Mouse (Mus musculus): ENCODE measurements around the gene Pdzd8. TPM values are rescaled to one million over a fixed set of nuclear protein-coding genes. Genes with fewer than 3 reads are reported as not detected.
A peak's percentile ranks its signal among the peaks of the same experiment; 100 is the strongest.

The Pdzd8 gene
- polyA plus RNA-seq, 1 experiment from 2014 or later: 10.7 TPM

GRCm38 (mm10) chr19:59351151-59351889 lies 5.7 kb upstream of the Pdzd8 start:
- H3K36me3 ChIP-seq (replicated peaks): no peaks in the 10 kb centered on the region
- WGBS: 73% methylated on average over 15 of the region's 15 CpGs
- no peak overlapping the region for H3K27ac ChIP-seq (replicated peaks)
- DNase-seq (ENCODE audit: low spot score): no peak
- no peak overlapping the region for H3K4me3 ChIP-seq
- H3K4me1 ChIP-seq: peaks cover 14% of the 10 kb centered on the region
- 0 out of 2 replicates have a peak, but pooled peaks cover 7% of the 10 kb centered on the region for H3K27me3 ChIP-seq (replicated peaks; ENCODE audit: low read depth, poor library complexity, severe bottlenecking)
- H3K9me3 ChIP-seq: no peaks in the 10 kb centered on the region

DNA sequence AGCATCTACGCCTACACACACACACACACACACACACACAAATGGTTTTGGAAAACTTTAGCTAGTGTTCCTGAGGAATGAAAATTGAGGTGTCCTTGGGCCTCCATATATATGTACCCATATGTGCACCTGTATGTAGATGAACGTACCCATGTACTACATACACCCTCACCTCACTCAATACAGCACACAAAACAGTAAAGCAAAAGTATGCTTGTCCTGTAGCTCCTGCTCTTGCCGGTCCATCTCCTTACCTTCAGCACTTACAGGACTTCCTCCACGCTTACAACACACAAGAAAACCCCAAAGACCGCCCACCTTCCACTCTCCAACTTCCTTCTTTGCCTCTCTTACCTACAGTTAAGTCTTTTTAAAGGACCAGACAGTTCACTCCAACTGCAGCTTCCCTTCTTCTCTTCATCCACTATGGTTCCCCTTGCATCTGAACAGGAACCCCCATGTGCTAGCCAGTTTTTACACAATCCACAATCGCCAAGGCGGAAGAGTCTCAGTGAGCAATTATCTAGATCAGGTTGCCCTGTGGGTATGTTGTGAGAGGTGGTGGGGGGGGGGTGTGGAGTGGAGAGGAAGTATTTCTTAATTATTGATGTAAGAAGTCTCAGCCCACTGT lies 4.8 kb upstream of the Pdzd8 start:
- 0 out of 2 replicates have a peak, but pooled peaks cover 7% of the 10 kb centered on the region for H3K27me3 ChIP-seq (replicated peaks; ENCODE audit: low read depth, poor library complexity, severe bottlenecking)
- peaks cover 18% of the 10 kb centered on the region for H3K4me1 ChIP-seq
- H3K36me3 ChIP-seq (replicated peaks): no peaks in the 10 kb centered on the region
- no peak overlapping the region for H3K27ac ChIP-seq (replicated peaks)
- no peaks in the 10 kb centered on the region for H3K9me3 ChIP-seq
- no peak overlapping the region for H3K4me3 ChIP-seq
- DNase-seq (ENCODE audit: low spot score): no peak
- 82% methylated on average over 7 of the region's 7 CpGs for WGBS

DNA sequence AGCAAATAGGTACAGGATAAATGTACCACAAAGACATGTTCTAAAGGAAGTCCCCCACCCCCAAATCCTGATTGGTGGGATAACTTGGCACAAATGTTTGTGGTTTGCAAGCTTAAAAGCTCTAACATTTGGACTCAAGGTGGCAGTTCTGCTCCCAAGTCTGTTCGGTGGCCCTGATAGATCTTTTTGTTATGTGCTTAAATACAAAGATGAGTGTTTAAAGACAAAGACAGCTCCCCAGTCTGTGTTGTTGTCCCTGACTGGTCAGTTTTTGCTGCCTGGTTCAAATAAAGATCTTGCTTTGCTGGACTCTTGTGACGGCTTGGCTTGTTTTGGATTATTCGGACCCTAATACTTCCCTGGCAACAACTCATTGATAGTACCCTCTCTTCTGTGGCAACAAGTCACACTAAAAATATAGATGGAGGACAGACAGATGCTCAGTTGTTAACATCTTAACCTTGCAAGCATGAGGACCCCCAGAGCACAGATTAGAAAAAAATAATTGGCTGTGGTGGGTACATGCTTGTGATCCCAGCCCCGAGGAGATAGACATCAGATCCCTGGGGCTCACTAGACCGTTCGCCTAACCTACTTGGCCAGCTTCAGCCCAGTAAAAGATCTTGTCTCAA lies 3.9 kb upstream of the Pdzd8 start:
- peaks cover 23% of the 10 kb centered on the region for H3K4me1 ChIP-seq
- H3K27ac ChIP-seq (replicated peaks): no peak overlapping the region
- WGBS: 90% methylated on average over 6 of the region's 6 CpGs

DNA sequence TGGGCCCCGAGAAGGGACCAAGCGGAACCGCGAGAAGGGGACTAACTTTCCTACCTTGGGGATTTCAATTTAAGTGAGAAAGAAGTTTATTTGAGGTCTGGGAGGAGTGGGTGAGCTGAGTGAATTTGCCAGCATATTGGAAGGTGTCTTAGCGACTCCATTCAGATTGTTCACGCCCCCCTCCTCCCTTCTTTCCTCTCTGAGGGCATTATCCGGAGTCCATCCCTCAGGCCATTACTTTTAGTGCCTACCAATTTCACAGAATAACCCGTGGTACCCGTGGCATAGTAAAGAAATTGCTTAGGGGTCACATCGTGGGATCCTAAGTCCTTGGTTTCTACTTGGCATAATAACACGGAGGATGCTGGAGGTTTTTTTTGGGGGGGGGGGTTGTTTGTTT lies 745 bp upstream of the Pdzd8 start:
- Histone ChIP-seq H3K4me1 (peaks cover 51% of the 10 kb centered on the region), H3K36me3 (replicated peaks) (no peaks in the 10 kb centered on the region), H3K4me3 (peak overlapping the region; percentile 96), H3K9me3 (no peaks in the 10 kb centered on the region), H3K27me3 (replicated peaks; ENCODE audit: low read depth, poor library complexity, severe bottlenecking) (no peaks in the 10 kb centered on the region), H3K27ac (replicated peaks) (peak overlapping the region; percentile 97)
- no peak for DNase-seq (ENCODE audit: low spot score)
- WGBS: 4% methylated on average over 11 of the region's 11 CpGs

More for the DNA sequence above, 3.9 kb upstream of the Pdzd8 start:
- Histone ChIP-seq H3K36me3 (replicated peaks) (no peaks in the 10 kb centered on the region), H3K27me3 (replicated peaks; ENCODE audit: low read depth, poor library complexity, severe bottlenecking) (0 out of 2 replicates have a peak, but pooled peaks cover 3% of the 10 kb centered on the region), H3K4me3 (no peak overlapping the region), H3K9me3 (no peaks in the 10 kb centered on the region)
- DNase-seq (ENCODE audit: low spot score): no peak

- under 1% methylated on average over 70 of the region's 70 CpGs for WGBS
- Histone ChIP-seq H3K27ac (replicated peaks) (peak overlapping the region; percentile 97), H3K9me3 (no peaks in the 10 kb centered on the region), H3K4me1 (peaks cover 50% of the 10 kb centered on the region), H3K27me3 (replicated peaks; ENCODE audit: low read depth, poor library complexity, severe bottlenecking) (no peaks in the 10 kb centered on the region), H3K36me3 (replicated peaks) (no peaks in the 10 kb centered on the region), H3K4me3 (peak overlapping the region; percentile 96)
- peak; percentile 78 for DNase-seq (ENCODE audit: low spot score)
Observed at GRCm38 (mm10) chr19:59345081-59345657, 411 bp downstream of the Pdzd8 start.

DNA sequence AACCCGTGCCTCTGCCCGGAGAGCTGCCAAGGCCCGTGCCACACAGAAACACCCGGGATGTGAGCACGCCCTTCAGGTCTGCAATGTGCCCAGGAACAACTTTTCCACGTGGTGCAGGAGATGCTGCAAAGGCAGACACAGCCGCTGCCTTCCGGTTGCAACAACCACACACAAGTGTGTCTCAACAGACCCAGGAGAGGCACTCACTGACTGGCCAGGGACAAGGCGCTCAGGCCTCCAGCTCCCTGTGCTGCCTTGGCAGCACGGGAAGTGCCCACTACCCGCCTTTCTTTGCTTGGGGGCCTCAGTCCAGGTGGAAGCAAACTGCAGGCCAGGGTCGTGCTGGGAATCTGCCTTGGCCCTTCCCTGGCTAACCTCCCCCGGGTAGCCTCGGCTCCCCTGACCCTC lies 1.3 kb downstream of the Pdzd8 start:
- WGBS: 2% methylated on average over 14 of the region's 14 CpGs
- H3K27me3 ChIP-seq (replicated peaks; ENCODE audit: low read depth, poor library complexity, severe bottlenecking): no peaks in the 10 kb centered on the region
- H3K4me3 ChIP-seq: peak overlapping the region; percentile 96
- peaks cover 50% of the 10 kb centered on the region for H3K4me1 ChIP-seq
- H3K9me3 ChIP-seq: no peaks in the 10 kb centered on the region
- H3K27ac ChIP-seq (replicated peaks): peak overlapping the region; percentile 97
- peak; percentile 45 for DNase-seq (ENCODE audit: low spot score)
- H3K36me3 ChIP-seq (replicated peaks): no peaks in the 10 kb centered on the region

DNA sequence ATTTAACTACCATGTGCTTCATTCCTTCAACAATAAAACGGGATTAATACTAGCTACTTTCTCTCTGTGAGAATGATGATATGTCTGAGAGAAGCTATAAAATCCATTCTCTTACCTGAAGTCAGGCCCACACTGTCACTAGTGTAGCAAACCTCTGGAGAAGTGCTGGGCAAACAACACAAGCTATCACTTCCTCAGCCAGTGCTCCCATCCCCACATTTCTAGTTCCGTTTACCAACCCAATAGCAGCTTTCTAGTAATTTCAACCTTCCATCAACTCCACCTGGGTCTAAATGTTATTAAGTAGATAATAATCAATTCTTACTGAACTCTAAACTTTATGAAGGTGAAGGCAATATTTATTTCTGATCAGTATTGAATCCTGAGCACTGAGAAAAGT lies 2.6 kb downstream of the Pdzd8 start:
- H3K36me3 ChIP-seq (replicated peaks): no peaks in the 10 kb centered on the region
- H3K9me3 ChIP-seq: no peaks in the 10 kb centered on the region
- H3K4me3 ChIP-seq: peak overlapping the region; percentile 96
- H3K4me1 ChIP-seq: peaks cover 50% of the 10 kb centered on the region
- no peak overlapping the region for H3K27ac ChIP-seq (replicated peaks)
- DNase-seq (ENCODE audit: low spot score): no peak
- WGBS: 44% methylated on average over 2 of the region's 2 CpGs
- H3K27me3 ChIP-seq (replicated peaks; ENCODE audit: low read depth, poor library complexity, severe bottlenecking): no peaks in the 10 kb centered on the region

- peaks cover 43% of the 10 kb centered on the region for H3K4me1 ChIP-seq
- peaks cover 12% of the 10 kb centered on the region for H3K36me3 ChIP-seq (replicated peaks)
- WGBS: 92% methylated on average over 3 of the region's 3 CpGs
- no peak overlapping the region for H3K4me3 ChIP-seq
- no peak overlapping the region for H3K27ac ChIP-seq (replicated peaks)
- no peaks in the 10 kb centered on the region for H3K9me3 ChIP-seq
- no peaks in the 10 kb centered on the region for H3K27me3 ChIP-seq (replicated peaks; ENCODE audit: low read depth, poor library complexity, severe bottlenecking)
- no peak for DNase-seq (ENCODE audit: low spot score)
Observed at GRCm38 (mm10) chr19:59339908-59340307, 5.7 kb downstream of the Pdzd8 start.

GRCm38 (mm10) chr19:59337872-59338681 lies 7.5 kb downstream of the Pdzd8 start:
- Histone ChIP-seq H3K27me3 (replicated peaks; ENCODE audit: low read depth, poor library complexity, severe bottlenecking) (no peaks in the 10 kb centered on the region), H3K9me3 (no peaks in the 10 kb centered on the region), H3K4me3 (no peak overlapping the region), H3K36me3 (replicated peaks) (peaks cover 15% of the 10 kb centered on the region), H3K27ac (replicated peaks) (no peak overlapping the region), H3K4me1 (peaks cover 24% of the 10 kb centered on the region)
- DNase-seq (ENCODE audit: low spot score): no peak
- 88% methylated on average over 3 of the region's 3 CpGs for WGBS

DNA sequence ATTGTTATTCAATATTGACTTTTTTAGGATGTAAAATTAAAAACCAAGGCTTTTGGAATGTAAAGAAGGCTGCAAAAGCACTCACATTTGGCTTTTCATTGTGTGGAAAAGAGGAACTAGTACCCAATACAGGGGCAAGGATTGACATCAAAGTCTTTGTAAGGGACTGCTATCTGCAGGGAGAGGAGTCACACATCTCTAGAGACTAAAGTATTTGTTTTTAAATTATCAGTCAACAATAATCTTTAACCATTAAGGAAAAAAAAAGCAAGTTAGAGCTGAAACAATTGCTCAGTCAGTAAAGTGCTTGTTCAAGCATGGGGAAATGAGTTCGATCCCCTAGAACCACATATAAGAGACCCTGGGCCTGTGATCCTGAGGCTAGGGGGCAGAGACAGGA lies 8.9 kb downstream of the Pdzd8 start:
- Histone ChIP-seq H3K4me3 (no peak overlapping the region), H3K27ac (replicated peaks) (no peak overlapping the region), H3K4me1 (peaks cover 10% of the 10 kb centered on the region), H3K27me3 (replicated peaks; ENCODE audit: low read depth, poor library complexity, severe bottlenecking) (no peaks in the 10 kb centered on the region), H3K9me3 (no peaks in the 10 kb centered on the region), H3K36me3 (replicated peaks) (peaks cover 17% of the 10 kb centered on the region)
- WGBS: 89% methylated on average over 1 of the region's 1 CpGs
- no peak for DNase-seq (ENCODE audit: low spot score)

- Histone ChIP-seq H3K4me3 (no peak overlapping the region), H3K27me3 (replicated peaks; ENCODE audit: low read depth, poor library complexity, severe bottlenecking) (no peaks in the 10 kb centered on the region), H3K36me3 (replicated peaks) (peaks cover 12% of the 10 kb centered on the region), H3K27ac (replicated peaks) (no peak overlapping the region), H3K4me1 (no peaks in the 10 kb centered on the region), H3K9me3 (no peaks in the 10 kb centered on the region)
- no peak for DNase-seq (ENCODE audit: low spot score)
Observed at GRCm38 (mm10) chr19:59330816-59331225, 14.8 kb downstream of the Pdzd8 start.

GRCm38 (mm10) chr19:59321990-59322389 lies 23.6 kb downstream of the Pdzd8 start, which contains the start of gene Rps12-ps3:
TSS of gene Rps12-ps3 (plus strand) at chr19:59322290.
- peaks cover 32% of the 10 kb centered on the region for H3K36me3 ChIP-seq (replicated peaks)
- H3K27me3 ChIP-seq (replicated peaks; ENCODE audit: low read depth, poor library complexity, severe bottlenecking): no peaks in the 10 kb centered on the region
- no peak for DNase-seq (ENCODE audit: low spot score)
- no peaks in the 10 kb centered on the region for H3K4me1 ChIP-seq
- H3K27ac ChIP-seq (replicated peaks): no peak within 1 kb of the TSS
- no peak within 1 kb of the TSS for H3K4me3 ChIP-seq
- H3K9me3 ChIP-seq: no peaks in the 10 kb centered on the region
- WGBS: 97% methylated on average over 13 of the region's 14 CpGs

All from embryonic facial prominence, embryonic 10.5 days (tissue).